13 mouse cellular contexts compared by ENCODE assay signal in genomic region chr7:109039445-109039844, GRCm38 (mm10). TPM values are rescaled to one million over a fixed set of nuclear protein-coding genes. Genes with fewer than 3 reads are reported as not detected.
DNase-seq lines count a peak whose midpoint lies in the region; ATAC-seq lines count a peak whose summit lies in the region.
"Had no signal": no experiment of that assay in that cellular context is flagged by ENCODE, and none has a peak within 500 bp of the region (broad histone marks: within the 10 kb centered on the region; RNA-seq: fewer than 3 reads in every experiment).

No protein-coding gene starts in this region.

- H3K27me3 ChIP-seq in forebrain, embryonic 13.5 days, result no peaks in the 10 kb centered on the region
- no peaks in the 10 kb centered on the region for H3K27me3 ChIP-seq in forebrain, embryonic 10.5 days (ENCODE audit: poor library complexity, severe bottlenecking)
- H3K27me3 ChIP-seq in midbrain, embryonic 16.5 days (ENCODE audit: control insufficient read depth, insufficient read depth, low read depth, low read length), result no peaks in the 10 kb centered on the region
- no peaks in the 10 kb centered on the region for H3K27me3 ChIP-seq in midbrain, embryonic 13.5 days
- H3K27me3 ChIP-seq: lung, embryonic 15.5 days had no signal

- ATAC-seq in forebrain, embryonic 13.5 days, result peak; percentile 92
- ATAC-seq in midbrain, embryonic 16.5 days, result no peak
- no peak for ATAC-seq in midbrain, embryonic 13.5 days

- no peak for DNase-seq in forebrain, embryonic 10.5 days (ENCODE audit: extremely low spot score, low spot score)
- peak; percentile 88 to 96 for DNase-seq in layer of hippocampus, adult 18-20 months (ENCODE audit: low spot score in 2 of 2)
- DNase-seq in telencephalon, adult 2 months (ENCODE audit: low read depth, low spot score), result peak; percentile 72
- DNase-seq in embryo, embryonic 10.5 days (ENCODE audit: low spot score), result no peak
- DNase-seq in adrenal gland, postnatal 4 days (ENCODE audit: low spot score in 2 of 2), result no peak
- DNase-seq: adrenal gland, postnatal 36 days; gastrocnemius, postnatal 25 days; kidney, postnatal 4 days had no signal

- WGBS in forebrain, embryonic 13.5 days, result 85% methylated on average over 5 of the region's 5 CpGs
- WGBS in forebrain, embryonic 10.5 days, result 95% methylated on average over 5 of the region's 5 CpGs
- WGBS in midbrain, embryonic 16.5 days, result 85% methylated on average over 5 of the region's 5 CpGs
- WGBS in midbrain, embryonic 13.5 days, result 93% methylated on average over 5 of the region's 5 CpGs

- no peaks in the 10 kb centered on the region for H3K9me3 ChIP-seq in forebrain, embryonic 13.5 days (replicated peaks)
- no peaks in the 10 kb centered on the region for H3K9me3 ChIP-seq in forebrain, embryonic 10.5 days
- H3K9me3 ChIP-seq in midbrain, embryonic 16.5 days (replicated peaks; ENCODE audit: control insufficient read depth, low read length, poor library complexity, severe bottlenecking), result no peaks in the 10 kb centered on the region
- H3K9me3 ChIP-seq in midbrain, embryonic 13.5 days, result no peaks in the 10 kb centered on the region
- H3K9me3 ChIP-seq: lung, embryonic 15.5 days had no signal

- H3K4me1 ChIP-seq in forebrain, embryonic 13.5 days, result no peaks in the 10 kb centered on the region
- no peaks in the 10 kb centered on the region for H3K4me1 ChIP-seq in forebrain, embryonic 10.5 days
- H3K4me1 ChIP-seq in midbrain, embryonic 16.5 days (ENCODE audit: control insufficient read depth, insufficient read depth, low read length), result no peaks in the 10 kb centered on the region
- peaks cover 3% of the 10 kb centered on the region; the same call in 1 of the 2 replicates for H3K4me1 ChIP-seq in midbrain, embryonic 13.5 days (replicated peaks)
- H3K4me1 ChIP-seq: lung, embryonic 15.5 days had no signal

- H3K27ac ChIP-seq in forebrain, embryonic 13.5 days, result peak overlapping the region; percentile 26
- no peak overlapping the region for H3K27ac ChIP-seq in forebrain, embryonic 10.5 days
- peak overlapping the region; percentile 24; the same call in 1 of the 2 replicates for H3K27ac ChIP-seq in midbrain, embryonic 16.5 days (ENCODE audit: low read length)
- no peak overlapping the region for H3K27ac ChIP-seq in midbrain, embryonic 13.5 days
- H3K27ac ChIP-seq: lung, embryonic 15.5 days had no signal

- H3K4me2 ChIP-seq in forebrain, embryonic 13.5 days, result no peak overlapping the region
- H3K4me2 ChIP-seq in midbrain, embryonic 16.5 days (ENCODE audit: low read length), result no peak overlapping the region
- H3K4me2 ChIP-seq in midbrain, embryonic 13.5 days (replicated peaks), result no peak overlapping the region
- H3K4me2 ChIP-seq: lung, embryonic 15.5 days had no signal

- peaks cover 9% of the 10 kb centered on the region; the same call in 1 of the 2 replicates for H3K36me3 ChIP-seq in forebrain, embryonic 13.5 days (ENCODE audit: poor library complexity, severe bottlenecking)
- peaks cover 20% of the 10 kb centered on the region for H3K36me3 ChIP-seq in forebrain, embryonic 10.5 days (replicated peaks)
- H3K36me3 ChIP-seq in midbrain, embryonic 16.5 days (ENCODE audit: control insufficient read depth, insufficient read depth, low read length), result 0 out of 2 replicates have a peak, but pooled peaks cover 3% of the 10 kb centered on the region
- H3K36me3 ChIP-seq in midbrain, embryonic 13.5 days, result peaks cover 26% of the 10 kb centered on the region
- H3K36me3 ChIP-seq: lung, embryonic 15.5 days had no signal

- H3K9ac ChIP-seq in forebrain, embryonic 13.5 days, result no peak overlapping the region
- no peak overlapping the region for H3K9ac ChIP-seq in midbrain, embryonic 16.5 days (ENCODE audit: low read depth, low read length)
- H3K9ac ChIP-seq in midbrain, embryonic 13.5 days (replicated peaks), result no peak overlapping the region
- H3K9ac ChIP-seq: lung, embryonic 15.5 days had no signal

- H3K4me3 ChIP-seq in forebrain, embryonic 13.5 days, result no peak overlapping the region
- H3K4me3 ChIP-seq in forebrain, embryonic 10.5 days, result no peak overlapping the region
- no peak overlapping the region for H3K4me3 ChIP-seq in midbrain, embryonic 16.5 days (ENCODE audit: low read depth, low read length)
- no peak overlapping the region for H3K4me3 ChIP-seq in midbrain, embryonic 13.5 days (replicated peaks)
- H3K4me3 ChIP-seq: lung, embryonic 15.5 days had no signal

RNA-seq across cellular contexts. Expression of gene Ric3, which starts 43.7 kb away (rescaled TPM):
- 23.2 and 27.6 TPM in 2 replicates for polyA plus RNA-seq in forebrain, embryonic 13.5 days (2015; fragmentation: Nextera tagmentation; extraction: Ambion mirVana)
- polyA plus RNA-seq in forebrain, embryonic 10.5 days (2016; fragmentation: Nextera tagmentation; extraction: Ambion mirVana), result 17.3 and 18.7 TPM in 2 replicates
- polyA plus RNA-seq in midbrain, embryonic 16.5 days (2015; fragmentation: Nextera tagmentation; extraction: Ambion mirVana), result 36.1 and 38.0 TPM in 2 replicates
- 30.6 and 34.0 TPM in 2 replicates for polyA plus RNA-seq in midbrain, embryonic 13.5 days (2015; fragmentation: Nextera tagmentation; extraction: Ambion mirVana)
- 10 to 100 TPM; 67.2 to 72.2 TPM for total RNA-seq in layer of hippocampus, adult 18-20 months (2021)
- total RNA-seq in adrenal gland, postnatal 4 days (2021), result 10 to 100 TPM; 24.6 to 28.1 TPM
- total RNA-seq: monocyte, adult 5-6 weeks had no signal

Comparison
In these comparisons a context has a peak if more than half of its experiments do, and no peak if none do; other contexts are left out.
1. H3K27ac ChIP-seq: peak in forebrain, embryonic 13.5 days (single experiment) and midbrain, embryonic 16.5 days (single experiment); none in forebrain, embryonic 10.5 days (single experiment) and midbrain, embryonic 13.5 days (single experiment).
2. DNase-seq: peak in layer of hippocampus, adult 18-20 months (2 of 2) and telencephalon, adult 2 months (single experiment); none in forebrain, embryonic 10.5 days (single experiment), embryo, embryonic 10.5 days (single experiment) and adrenal gland, postnatal 4 days (0 of 2).